Mouse (Mus musculus) adrenal gland, postnatal 25 days (tissue): ENCODE measurements around the gene Vnn1. TPM values are rescaled to one million over a fixed set of nuclear protein-coding genes. Genes with fewer than 3 reads are reported as not detected.

Experiments
- DNase-seq: peaks from one replicate; pipeline ENCODE4 v3.0.0; 2021; ENCODE audit warnings: mixed read lengths
- long read RNA-seq: library from polyadenylated mRNA; stranded (forward); transcript quantifications from one replicate; pipeline ENCODE4 v2.0.0, GENCODE M21; 2021
- total RNA-seq: library from RNA; stranded (reverse); gene quantifications from 2 replicates; pipeline ENCODE4 v1.2.3, GENCODE M21; 2021

The Vnn1 gene
- total RNA-seq, result 48.8 and 69.8 TPM in 2 replicates
- long read RNA-seq, transcript Vnn1-201 (7 exons, 2,416 nt), result major isoform, 37 of 47 reads
- long read RNA-seq, partial matches to known transcripts, result 7 of 47 reads
- long read RNA-seq, other reads (novel, unspliced or antisense), result 3 of 47 reads

DNA sequence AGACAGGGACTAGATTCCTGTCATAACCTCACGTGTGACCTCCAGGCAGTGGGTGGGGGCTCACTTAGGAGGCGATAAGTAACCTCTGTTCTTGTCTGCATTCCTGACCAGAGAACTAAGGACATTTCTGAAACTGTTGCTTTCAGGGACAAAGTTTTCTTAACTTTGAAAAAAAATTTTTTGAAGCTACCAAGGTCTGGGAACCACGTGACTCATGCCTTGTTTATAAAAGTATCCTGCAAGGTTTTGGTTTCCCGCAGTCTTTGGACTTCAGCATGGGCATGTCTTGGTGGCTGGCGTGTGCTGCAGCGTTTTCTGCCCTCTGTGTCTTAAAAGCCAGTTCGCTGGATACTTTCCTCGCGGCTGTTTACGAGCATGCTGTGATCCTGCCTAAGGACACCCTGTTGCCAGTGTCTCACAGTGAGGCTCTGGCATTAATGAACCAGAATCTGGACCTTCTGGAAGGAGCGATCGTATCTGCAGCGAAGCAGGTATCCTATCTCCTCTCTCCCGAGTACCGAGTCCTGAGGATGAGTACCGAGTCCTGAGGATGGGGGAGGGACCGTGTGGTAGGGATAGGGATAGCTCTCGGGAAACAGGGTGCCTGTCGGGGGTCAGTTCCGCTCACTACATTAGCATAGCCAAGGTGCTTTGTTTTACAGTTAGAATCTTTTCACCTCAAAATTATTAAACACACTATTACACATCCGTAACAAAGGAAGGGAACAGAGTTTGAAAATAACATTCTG, at the start of gene Vnn1:
TSS of gene Vnn1 (plus strand) at position 88 of the 749 bp plus-strand sequence.
- peak; percentile 21 for DNase-seq

DNA sequence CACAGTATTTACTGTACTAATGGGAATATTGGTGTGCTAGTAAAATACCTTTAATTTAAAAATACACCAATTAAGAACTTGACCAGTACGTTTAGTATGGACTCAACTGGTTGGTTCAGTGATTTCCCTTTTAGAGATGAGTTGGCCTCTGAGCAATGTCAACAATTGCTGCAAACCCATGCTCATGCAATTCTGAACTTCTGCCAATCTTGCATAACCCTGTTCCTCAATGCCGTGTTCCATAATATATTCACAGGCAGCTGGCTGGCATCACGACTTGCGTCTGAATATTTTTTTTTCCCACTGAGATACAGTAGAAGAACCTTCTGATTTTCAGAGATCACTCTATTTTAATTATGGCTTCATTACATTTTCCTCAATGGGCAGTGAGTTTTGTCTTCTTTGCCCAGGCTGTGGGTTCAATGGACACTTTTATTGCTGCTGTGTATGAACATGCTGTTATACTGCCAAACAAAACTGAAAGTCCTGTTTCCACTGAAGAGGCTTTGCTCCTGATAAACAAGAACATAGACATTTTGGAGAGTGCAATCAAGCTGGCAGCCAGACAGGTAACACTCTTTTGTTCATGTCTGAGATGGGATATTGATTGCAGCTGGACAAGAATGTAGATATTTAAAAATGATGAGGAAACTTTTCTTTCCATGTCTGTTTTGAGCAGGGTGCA, 43.1 kb upstream of the Vnn1 start, which contains the start of gene Vnn3:
TSS of gene Vnn3 (plus strand) at position 235 of the 685 bp plus-strand sequence.
- no peak for DNase-seq

DNA sequence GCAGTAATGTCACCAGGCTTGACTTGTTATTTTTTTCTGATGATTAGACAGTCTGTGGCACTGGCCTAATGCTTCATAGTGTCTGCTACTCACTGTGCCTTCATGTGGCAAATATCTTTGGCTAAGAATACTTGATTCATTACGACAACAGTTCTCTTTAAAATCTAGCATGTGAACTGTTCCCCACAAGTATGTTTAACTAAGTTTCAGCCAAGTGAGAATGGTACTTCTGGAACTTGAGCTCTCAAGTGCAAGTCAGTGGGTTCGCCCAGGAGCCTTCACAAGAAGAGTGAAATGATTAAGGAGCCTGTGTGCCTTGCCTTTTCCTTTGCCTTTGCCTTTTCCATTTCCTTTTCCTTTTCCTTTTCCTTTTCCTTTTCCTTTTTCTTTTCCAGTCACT, 42.4 kb upstream of the Vnn1 start:
- DNase-seq, result no peak

DNA sequence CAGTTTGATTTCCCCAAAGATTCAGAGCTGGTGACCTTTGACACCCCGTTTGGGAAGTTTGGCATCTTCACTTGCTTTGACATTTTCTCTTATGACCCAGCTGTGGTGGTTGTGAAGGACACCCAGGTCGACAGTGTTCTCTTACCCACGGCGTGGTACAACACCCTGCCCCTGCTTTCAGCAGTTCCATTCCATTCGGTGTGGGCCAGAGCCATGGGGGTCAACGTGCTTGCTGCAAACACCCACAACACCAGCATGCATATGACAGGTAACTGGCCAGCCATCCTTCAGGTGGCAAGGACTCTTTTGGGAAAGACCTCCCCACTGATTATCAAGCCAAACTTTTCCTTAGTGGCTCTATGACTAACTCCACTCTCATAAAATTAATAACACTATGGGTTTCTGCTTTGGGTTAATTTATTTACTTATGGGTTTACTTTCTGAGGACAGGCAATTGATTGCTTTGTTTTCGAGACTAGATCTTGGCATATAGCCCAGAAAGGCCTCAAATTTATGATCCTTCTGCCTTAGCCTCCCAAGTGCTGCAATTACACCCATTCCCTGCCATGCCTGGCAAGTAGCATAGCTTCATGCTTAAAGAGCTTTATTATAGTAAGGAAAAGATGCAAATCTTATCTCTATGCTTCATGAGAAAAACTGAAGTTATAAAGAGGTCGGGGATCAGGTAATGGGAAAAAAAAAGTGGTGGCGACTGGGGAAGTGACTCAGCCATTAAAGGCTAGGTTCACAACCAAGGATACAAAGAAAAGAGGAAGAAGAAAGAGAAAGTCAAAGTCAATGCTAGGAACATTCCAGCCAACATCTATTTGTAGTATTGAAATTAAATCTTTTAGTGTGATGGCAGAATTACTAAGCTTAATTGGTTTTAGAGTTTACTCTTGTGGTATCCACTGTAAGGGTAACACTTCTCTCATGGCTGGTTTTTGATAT, 29.9 kb upstream of the Vnn1 start:
- DNase-seq, result no peak

DNA sequence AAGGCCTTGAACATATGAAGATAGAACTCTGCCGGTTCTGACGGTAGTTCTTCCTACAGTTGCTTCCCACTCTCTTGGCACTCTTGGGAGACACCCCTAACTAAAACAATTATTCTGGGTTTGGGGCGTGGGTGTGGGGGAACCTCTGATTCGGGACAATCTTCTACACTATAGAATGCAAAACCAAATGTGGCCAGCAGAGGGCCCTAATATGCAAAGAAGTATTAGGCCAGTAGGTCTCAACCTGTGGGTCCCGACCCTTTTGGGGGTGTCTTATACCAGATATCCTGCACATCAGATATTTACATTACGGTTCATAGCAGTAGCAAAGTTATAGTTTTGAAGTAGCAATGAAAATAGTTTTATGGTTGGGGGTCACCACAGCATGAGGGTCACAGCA, 13.8 kb upstream of the Vnn1 start:
- no peak for DNase-seq

DNA sequence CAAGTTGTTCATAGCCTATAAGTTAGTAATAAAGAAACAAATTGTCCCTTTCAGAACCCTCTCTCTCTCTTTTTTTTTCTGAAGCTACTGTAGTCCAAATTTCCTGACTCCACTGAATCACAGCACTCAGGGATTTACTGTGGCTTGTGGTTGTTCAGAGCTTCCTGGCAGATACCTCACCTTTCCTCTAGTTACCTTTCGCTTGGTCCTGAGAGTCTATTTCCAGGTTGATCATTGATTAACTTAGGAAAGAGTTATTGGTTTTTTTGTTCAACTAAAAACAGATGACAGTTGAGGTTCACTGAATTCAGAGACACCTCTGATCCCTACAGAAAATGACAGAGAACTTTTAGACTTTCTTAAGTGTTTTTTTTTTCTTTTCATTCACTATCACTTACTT, 9.6 kb upstream of the Vnn1 start:
- DNase-seq, result no peak

DNA sequence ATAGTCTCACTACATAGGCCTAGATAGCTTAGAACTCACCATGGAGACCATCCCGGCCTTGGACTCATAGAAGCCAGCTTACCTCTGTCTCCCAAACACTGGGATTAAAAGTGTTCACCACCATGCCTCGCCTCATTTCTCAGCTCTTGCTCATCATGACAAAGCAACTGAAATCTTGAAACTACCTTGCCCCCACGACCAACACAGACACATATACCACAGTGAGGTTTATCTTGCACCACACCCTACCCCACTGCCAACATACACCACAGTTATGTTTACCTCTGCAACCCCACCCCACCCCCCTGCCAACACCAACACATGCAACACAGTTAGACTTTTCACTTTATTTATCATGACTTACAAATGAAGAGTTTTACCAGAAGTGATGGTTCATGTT, 8.4 kb upstream of the Vnn1 start:
- no peak for DNase-seq

DNA sequence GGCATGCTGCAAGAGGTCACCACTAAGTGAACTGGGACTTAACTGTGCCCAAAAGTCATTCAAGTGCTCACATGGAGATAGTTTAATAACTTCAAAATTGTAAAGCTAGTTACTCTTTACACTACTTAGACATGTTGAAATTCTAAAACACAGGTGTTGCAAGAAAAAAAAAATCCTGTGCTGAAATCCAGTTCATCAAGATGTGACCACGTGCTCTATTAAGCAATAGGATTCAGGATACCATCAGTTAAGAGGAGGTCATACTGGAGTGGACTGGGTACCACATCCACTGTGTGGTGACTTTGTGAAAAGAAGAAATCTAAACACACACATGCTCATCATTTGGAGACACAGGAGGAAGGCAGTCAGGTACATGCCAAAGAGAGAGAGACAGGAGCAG, 1.5 kb upstream of the Vnn1 start:
- DNase-seq, result no peak

DNA sequence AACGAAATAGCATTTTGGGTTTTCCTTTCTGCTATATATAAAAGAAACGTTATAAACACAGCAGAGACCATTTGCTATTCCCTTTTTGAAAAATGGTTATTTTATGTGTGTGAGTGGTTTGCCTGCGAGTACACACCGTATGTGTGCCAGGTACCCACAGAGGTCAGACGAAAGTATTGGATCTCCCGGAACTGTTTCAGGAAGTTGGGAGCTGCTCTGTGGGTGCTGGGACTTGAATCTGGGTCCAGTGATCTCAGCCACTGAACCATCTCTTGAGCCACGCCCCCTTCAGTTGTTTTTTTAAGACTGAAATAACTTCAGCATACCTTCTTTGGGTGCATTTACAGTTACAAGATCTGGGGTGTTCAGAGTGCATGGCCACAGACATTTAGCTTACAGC, 888 bp downstream of the Vnn1 start:
- no peak for DNase-seq

DNA sequence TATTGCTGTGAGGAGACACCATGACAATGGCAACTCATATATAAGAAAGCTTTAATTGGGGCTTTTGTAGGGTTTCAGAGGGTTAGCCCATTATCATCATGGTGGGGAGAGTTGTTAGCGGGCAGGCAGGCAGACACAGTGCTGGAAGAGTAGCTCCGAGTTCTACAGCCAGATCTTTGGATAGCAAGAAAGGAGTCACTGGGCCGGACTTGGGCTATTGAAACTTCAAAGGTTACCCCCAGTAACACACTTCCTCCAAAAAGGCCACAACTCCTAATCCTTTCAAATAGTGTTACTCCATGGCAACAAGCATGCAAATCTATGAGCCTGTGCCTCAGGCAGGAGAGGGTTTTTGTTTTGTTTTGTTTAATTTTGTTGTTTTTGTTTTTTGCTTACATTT, 6.6 kb downstream of the Vnn1 start:
- DNase-seq, result no peak

DNA sequence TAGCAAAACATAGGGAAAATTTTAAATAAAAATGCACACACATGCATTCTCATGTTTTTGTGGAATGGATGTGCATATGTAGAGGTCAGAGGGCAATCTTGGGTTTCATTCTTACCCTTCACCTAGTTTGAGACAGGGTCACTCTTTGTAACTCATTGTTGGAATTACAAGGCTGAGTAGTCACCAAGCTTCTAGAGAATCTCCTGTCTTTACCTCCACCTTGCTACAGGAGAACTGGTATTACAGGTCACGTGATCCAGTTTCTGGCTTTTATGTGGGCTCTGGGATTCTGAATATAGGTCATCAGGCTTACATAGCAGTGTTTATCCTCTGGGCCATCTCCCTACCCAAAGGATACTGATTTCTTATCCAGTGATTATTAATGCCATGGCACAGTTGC, 11.2 kb downstream of the Vnn1 start:
- DNase-seq, result no peak

DNA sequence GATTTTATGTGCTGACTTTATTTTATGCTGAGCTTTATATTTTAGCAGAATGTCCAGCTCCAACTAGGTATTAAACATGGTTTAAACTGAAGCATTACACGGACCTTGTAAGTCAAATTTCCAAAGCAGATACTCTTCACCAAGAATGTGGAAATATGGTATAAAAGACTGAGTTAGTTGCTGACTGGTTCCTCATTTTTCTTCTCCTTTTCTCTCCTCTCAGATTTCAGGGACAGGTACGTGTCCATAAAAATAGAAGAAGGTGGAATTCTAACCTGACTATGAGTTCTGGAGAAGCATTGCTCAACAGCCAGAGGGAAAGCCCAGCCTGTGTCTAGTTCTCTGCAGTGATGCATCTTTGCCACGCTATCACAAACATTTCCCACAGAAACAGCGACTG, 25.6 kb downstream of the Vnn1 start, which contains the start of gene Taar1:
TSS of gene Taar1 (plus strand) at position 301 of the 400 bp plus-strand sequence.
- no peak for DNase-seq

DNA sequence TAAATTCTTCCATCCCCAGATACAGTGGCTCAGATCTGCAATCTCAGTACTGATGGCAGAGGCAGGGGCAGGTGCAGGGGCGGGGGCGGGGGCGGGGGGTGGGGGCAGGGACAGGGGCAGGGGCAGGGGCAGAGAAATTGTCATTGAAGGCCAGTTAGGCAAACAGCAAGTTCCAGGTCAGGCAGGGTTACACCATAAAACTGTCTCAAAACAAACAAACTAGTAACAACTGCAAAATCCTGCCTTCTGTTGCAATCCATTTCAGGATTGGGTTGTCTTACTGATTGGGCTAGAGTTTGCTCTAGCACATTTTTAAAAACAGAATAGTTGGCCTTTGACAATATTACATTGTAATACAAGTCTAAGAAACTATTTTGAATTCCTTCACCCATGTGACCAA, 28.0 kb downstream of the Vnn1 start:
- no peak for DNase-seq

DNA sequence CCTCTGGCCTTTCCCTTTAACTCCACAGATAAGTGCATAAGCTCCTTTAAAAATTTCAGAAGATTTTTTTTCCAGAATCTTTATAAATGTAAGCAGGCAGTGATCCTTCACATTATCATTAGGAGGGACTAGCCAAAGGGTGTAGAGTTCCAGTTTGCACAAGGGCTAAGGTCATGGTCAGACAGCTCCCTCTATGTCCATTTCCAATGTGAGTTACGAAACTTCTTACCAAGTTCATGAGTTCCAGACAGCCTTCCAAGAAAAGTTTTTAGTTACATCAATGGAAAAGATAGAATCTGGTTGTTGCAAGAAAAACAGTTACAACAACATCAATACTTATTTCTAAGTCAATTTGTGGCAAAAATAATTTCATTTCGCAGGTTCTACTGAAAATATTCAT, 29.5 kb downstream of the Vnn1 start:
- DNase-seq, result no peak

DNA sequence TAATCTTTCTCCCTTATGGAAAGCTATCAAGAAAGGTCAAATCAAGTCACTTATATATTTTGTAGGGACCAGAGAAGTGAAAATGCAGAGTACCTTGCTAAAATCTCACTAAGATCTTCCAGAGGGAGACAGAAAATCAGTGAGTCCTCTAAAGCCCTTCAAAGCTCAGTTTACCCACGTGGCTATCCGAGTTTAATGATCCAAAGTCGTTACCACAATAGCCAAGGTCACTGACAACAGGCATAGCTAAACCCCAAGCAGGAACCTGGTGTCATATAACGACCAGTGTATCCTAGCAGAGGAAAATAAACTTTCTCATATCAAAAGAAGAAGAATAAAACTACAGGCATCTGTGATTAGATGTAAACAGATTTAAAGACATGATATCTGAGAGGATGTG, 43.1 kb downstream of the Vnn1 start:
- no peak for DNase-seq

DNA sequence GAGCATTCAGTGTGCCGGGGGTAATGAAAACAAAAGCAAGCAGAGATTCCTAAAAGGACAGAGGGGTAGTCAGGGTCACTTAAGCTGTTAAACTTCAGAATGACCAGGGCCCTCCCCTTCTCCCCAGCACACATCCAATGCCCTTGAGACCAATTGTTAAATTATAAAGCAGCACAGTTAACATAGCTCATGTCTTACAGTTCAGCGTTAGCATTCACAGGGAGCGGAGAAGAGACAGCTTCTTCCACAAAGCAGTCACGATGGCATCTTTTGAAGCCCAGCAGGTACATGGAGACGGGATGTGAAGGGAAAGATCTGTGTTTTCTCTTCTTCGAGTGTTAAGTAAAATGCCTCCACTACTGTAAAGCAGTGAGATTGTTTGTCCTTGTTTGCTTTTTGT, 43.8 kb downstream of the Vnn1 start, which contains the start of gene Taar2:
TSS of gene Taar2 (plus strand) at position 261 of the 400 bp plus-strand sequence.
- no peak for DNase-seq

DNA sequence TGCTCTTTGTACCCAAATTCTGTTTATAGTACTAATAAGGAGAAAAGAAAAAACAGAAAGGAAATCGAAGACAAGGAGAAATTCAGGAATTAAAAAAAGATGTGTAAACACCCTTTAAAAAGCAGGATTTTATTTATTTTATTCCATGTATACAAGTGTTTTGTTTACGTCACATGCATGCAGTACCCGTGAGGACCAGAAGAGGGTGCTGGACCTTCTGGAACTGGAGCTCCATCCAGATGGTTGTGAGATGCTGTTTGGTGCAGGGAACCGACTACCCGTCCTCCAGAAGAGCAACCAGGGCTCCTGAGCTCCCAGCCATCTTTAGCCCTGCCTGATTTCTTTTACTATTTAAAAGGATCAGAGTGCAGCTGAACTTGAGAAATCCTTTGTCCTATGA, 48.0 kb downstream of the Vnn1 start:
- DNase-seq, result no peak

DNA sequence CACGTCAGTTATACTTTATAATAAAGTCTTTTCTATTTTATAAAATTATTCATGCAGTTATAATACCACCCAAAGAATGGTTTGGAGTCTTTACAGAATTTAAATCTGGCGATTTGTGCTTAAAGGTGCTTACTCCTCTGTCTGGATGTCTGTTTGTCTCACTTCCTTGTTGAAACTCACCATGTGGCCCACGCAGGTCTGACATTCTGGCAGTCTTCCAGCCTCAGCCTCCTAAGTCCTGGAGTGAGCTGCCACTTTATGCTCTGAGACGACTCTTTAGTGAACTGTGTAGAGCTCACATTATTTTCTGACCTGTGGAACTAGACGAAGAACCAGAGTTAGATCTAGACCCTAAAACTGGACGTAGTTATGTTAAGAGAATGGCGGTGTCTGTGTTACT, 53.5 kb downstream of the Vnn1 start:
- no peak for DNase-seq

DNA sequence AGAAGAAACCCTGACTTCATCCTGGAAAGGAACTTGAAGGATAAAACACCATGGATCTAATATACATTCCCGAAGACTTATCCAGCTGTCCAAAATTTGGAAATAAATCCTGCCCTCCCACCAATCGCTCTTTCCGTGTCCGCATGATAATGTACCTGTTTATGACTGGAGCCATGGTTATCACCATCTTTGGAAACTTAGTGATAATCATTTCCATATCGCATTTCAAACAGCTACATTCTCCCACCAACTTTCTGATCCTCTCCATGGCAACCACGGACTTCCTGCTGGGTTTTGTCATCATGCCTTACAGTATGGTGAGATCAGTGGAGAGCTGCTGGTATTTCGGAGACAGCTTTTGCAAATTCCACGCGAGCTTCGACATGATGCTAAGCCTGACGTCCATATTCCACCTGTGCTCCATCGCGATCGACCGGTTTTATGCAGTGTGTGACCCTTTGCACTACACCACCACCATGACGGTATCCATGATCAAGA, 55.1 kb downstream of the Vnn1 start, which contains the start of gene Taar3:
TSS of gene Taar3 (plus strand) at position 51 of the 498 bp plus-strand sequence.
- no peak for DNase-seq

DNA sequence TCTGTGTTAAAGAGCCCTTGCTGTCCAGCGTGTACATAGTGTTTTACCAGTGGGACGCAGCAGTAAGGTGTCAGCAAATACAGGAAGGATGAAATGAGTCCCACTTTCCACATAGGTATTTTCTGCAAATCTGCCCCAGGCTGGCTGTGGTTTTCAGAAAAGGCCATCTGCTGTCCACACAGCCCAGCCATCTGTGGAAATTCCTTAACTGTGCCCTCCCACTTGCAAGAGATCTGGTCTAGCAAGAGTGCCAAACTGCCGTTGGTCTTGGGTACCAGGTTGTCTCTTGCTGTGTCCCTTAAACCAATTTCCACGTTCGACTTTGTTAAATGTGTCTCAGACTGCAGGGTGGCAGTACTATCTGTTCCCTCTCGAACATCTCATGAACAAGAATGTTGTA, 57.2 kb downstream of the Vnn1 start:
- DNase-seq, result no peak
